Mouse (Mus musculus) ovary, postnatal 14 days (tissue): Measurements from ENCODE around the gene Sec11a.
"Not testable (repeated sequence)": the region's sequence is repeated elsewhere in the genome, so short reads cannot be mapped to it uniquely, and the experiment has no call there.

Source experiments
- DNase-seq: peaks from one replicate; pipeline ENCODE4 v3.0.0; 2022; ENCODE audit warnings: low spot score

The Sec11a gene

DNA sequence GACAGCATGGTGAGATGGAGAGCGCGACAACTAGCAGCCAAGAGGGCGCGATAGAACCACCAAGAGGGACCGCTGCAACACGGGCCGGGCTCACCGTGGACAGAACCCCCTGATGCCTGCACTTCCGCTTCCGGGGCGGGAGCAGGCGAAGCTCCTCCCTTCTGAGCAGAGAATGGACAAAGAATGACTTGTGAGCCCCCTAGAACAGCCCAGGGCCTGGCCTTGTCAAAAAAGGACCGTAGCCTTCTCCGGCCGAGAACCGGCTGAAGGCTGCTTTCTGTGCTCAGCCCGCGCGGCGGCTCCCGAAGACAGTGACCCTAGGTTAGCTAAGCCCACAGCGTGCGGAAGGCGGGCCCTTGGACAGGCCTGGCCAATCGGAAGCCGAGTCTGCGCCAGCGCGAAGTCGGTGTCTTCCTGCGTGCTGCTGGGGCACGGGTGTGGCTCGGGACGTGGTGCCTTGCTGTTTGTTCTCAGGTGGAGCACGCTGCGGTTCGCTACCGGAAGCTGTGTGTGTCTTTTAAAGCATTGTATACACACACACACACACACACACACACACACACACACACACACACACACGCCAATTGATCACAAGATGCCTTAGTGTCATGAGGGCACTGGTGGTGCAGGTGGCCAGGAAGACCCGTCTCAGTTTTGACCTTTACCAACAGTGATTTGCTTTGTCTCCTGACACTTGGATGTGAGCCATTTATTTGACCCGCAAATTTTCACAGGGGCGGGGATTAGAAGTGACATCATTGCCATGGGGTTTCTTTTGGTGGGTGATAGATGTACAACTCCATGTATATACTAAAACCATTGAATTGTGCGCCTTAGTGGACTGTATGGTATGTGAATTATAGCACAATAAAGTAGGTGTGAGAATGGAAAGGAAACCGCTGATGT, at the start of gene Sec11a:
Sec11a (minus strand) TSS at position 336 of the 906 bp plus-strand sequence.
- DNase-seq: peak; percentile 88

DNA sequence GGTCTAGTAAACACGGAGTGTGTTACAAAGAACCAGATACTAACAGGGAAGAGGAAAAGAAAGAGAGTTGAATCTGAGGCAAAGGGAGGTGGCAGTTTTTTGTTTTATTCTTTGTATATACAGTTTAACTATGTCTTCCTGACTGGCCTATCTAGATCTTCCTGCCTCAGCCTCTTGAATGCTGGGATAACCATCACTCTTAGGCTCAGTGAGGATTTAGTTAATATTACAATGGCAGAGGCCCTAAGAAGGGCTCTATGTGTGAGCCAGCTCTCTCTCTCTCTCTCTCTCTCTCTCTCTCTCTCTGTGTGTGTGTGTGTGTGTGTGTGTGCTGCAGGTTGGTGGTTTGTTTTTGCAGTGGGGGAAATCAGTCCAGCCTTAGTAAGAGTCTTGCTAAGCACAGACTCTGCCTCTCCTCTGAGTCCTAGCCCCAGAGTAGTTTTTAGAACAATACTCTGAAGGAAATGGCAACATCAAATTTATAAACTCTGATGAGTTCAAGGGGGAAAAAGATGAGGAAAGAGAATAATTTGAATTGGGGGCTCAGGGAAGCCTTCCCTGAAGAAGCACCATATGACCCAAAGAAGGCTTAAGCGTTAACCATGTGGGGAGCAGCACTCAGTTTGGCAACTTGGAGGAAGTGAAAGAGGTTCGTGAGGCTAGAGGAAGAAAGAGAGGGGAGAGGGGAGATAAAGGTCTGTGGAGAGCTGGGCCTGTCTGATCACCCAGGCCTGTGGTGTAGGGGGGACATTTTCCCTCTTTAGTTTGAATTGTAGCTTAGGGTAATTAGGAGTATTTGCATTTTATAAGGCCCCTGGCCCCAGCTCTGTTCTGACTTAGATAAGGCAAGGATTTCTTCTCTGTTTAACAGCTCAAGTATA, 47.9 kb upstream of the Sec11a start:
- no peak for DNase-seq

DNA sequence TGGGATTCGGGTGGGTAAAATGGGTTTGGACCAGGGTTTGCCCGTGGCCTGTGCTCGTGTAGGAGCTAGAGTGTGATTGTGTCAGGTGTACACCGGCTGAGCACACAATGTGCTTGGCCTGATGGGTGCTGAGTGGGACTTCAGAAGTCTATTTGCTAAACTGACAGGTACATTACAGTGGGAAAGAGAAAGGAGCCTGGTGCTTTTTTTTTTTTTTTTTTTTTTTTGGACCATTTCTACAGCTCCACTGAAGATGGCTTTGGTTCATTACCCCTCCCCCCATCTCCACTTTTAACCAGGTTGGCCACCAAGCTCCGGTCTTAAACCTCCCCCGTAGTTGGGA, 47.1 kb upstream of the Sec11a start:
- DNase-seq: no peak

DNA sequence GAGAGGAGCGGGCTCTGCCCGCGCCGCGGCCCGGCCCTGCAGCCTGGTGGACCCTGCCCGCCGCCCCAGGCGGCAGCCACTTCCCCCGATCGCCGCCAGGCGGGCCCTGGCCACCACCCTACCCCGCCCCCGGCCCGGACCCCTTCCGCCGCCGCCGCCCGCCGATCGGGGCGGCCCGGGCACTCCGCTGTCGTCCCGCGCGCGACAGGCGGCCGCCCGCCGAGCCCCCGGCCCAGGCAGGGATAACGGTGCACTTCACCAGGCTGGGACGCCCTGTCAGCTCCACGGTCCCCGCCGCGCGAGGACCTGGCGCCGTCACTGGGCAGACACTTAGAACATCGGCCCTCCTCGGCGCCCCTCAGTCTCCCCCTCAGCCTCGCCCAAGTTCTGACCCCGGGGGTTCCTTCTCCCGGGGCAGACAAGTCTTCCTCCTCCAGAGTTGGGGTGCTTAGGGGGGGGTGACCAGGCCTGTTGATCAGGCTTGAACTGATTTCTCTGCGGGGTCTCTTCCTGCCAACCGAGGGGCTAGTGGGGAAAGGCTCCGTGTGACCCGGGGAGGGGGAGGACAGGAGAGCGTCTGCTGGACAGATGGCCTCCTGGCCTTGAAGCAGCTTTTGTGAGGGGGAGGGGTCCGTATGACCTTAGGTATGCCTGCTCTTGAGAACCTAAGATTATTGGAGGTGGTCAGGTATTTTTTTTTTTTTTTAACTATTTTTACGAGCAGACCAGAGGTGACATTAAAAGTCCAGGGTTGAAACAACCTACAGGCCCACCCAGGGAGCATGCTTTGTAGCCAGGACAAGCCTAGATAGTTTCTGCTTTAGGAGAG, 46.5 kb upstream of the Sec11a start:
- DNase-seq: peak; percentile 21

DNA sequence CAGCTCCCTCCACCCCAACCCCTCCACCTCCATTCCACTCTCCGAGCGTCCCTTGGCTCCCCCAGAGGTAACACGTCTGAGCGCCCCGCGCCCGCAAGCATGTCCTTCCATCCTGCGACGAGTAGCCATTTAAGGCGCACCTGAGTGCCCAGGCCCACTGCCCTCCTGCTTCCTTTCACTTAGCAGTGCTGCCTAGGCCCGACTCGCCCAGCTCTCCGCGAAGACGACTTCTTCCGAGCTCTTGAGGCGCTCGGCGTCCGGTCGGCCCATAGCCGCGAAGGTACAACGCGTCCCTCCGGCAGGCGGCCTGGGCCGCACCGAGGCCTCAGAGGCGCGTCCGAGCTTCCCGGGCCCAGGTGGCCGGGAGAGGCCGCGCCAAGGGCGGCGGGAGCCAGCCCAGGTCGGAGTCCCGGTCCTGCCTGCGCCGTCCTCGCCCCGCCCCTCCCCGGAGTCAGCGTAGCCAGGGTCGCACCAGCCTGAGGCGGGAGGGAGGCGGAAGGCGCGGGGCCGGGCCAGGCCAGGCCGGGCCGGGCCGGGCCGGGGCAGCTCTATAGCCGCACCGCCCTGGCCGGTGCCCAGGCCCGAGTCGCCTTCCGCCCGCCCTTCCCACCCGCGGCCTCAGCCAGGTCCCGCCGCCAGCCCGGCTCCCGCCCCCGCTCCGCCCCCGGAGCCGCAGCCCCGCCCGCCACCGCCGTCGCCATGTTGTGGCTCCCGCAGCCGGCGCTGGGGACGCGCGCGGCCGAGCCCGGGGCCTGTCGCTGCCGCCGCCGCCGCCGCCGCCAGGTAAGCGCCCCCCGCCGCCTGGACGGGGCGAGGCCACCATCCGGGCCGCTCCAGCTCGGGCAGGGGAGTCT, 45.6 kb upstream of the Sec11a start, which contains the start of gene Zfp592:
Zfp592 (plus strand) TSS at position 702 of the 854 bp plus-strand sequence.
- DNase-seq: peak; percentile 75

DNA sequence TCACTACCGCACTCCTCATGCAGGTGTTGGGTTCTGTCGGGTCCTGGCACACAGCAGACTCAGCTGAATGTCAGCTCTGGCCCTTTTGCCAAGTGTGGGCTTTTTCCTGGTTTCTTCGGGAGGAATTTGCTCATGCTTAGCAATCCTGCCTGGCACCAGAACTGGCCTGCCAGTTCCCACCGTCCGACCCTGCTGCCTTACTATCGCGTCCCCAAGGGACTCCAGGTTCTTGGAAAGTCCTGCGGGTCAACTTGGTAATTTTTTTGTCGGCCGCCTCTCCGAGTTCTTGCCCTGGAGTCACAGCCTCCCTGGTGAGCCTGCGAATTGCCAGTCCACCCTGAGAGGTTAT, 45.0 kb upstream of the Sec11a start:
- peak; percentile 18 for DNase-seq

DNA sequence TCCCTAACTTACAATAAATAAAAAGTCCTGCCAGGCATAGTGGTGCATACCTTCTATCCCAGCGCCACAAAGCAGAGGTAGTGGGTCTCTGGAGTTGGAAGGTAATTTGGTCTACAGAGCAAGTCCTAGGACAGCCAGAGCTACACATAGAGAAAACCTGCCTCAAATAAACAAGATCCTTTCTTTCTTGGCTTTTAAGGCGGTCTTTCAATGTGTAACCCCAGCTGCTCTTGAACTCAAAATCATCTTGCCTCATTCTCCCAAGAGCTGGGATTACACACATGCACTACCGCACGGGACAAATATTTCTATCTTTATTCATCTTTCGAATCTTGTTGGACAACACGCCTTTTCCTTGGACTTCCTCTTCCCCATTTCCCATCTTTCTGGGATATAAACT, 44.5 kb upstream of the Sec11a start:
- DNase-seq: no peak

DNA sequence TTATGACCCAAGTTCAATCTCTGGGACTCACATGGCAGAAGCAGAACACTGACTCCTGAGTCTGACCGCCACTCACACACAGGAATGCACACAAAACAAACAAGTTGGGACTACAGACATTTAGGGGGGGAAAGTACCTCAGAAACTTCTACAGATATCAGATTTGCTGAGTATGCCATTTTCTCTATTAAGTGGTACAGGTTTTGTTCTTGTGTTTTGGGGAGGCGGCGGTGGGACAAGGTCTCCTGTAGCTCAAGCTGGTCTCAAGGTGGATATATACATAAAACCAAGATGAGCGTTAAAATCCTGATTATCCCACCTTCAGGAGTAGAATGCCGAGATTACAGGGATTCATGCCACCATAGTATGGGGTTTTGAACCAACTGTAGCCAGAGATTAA, 44.0 kb upstream of the Sec11a start:
- no peak for DNase-seq

DNA sequence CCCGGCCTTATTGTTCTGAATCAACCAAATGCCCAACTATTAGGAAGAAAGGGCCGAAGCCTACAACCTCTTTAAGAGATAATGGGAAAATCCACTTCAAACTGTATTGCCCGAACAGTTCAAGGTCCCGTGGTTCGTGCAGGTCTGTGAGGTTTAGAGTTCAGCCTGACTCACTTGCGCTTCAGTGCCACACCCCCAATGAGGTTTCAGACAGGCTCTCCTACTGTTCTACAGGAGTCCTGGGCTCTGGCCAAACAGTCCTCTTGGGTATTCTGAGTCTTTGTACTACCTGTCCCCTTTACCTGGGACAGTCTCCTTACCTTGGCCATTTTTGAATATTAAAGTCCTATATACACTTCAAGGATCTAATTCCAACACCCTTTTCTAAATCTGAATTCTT, 42.7 kb upstream of the Sec11a start:
- DNase-seq: no peak

DNA sequence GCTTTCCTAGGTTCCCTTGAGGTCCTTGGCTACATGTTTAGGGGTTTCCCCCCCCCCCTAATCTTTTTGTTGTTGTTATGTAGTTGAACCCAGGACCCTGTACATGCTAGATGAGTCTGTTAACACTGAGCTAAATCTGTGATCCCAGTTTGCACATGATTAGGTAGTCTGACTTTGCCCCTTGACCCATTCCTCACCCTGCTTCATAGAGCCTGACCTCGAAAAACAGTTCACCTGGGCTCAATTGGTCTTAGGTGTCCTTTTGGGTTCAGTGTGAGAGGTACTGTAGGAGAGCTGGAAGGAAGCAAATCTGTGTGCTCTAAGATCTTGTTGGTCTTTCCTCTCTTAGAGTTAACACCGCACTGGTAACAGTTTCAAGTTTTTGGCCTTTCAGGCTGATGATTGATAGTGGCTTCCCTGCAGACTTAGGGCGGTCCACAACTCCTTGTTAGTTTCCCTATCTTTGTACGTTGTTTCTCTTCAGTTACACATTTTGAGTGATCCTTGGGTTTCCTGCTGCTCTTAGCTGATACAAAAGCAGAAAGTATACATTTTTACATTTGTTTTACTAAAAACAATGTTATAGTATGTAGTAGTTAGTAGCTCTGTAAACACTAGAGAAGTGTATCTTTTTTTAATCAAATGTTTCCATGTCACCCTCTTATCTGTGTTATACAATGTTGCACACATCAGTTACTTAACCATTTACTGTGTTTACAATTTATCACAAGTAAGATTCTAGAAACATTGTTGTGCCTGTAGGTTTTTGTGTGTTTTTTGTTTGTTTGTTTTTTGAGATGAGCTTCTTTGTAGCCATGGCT, 40.4 kb upstream of the Sec11a start:
- DNase-seq: no peak

DNA sequence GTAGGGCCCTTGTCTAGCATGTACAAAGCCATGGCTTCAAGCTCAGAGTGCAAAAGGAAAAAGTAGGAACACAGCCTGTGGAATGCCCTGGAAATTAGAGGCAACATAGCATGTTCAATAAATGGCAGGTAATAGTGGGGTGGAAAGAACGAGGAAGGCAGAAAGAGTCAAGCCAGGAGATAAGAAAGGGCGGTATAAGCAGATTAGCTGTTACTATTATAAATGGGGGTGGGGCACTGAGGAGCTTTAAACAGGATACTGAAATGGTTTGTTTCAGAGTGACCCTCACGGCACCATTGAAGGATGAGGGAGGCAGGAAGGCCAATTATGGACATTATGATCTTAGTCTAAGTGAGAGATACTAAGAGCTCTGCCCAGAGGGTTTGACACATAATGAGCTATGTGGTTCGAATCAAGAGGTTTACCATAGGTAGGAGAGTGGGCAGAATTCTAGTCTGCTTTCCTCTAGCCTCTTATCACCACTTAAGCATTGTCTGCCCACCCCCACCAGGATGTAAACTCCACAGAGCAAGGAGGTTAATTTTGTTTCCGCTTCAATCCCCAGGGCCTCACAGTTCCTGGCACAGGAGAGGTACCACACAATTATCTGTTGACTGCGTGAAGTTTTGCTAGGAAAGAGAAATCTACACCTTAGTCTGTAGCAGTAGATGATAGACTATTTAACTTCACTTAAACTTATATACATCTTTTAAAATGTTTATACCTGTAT, 39.0 kb upstream of the Sec11a start:
- DNase-seq: no peak

DNA sequence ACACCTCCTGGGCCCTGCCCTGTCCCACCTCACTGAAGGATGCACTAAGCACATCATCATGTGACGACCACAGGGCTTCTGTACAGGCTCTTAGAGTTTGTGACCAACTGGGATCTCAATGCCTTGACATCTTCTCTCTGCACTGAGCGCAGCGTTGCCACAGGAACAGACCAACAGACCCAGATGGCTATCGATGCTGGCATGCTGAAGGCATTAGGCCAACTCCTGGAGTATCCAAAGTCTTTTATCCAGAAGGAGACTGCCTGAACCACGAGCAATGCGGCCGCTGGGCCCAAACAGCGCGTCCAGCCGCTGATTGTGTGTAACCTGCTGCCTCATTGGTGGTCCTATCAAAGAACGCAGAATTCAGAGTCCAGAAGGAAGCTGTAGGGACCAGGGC, 33.0 kb upstream of the Sec11a start:
- no peak for DNase-seq

DNA sequence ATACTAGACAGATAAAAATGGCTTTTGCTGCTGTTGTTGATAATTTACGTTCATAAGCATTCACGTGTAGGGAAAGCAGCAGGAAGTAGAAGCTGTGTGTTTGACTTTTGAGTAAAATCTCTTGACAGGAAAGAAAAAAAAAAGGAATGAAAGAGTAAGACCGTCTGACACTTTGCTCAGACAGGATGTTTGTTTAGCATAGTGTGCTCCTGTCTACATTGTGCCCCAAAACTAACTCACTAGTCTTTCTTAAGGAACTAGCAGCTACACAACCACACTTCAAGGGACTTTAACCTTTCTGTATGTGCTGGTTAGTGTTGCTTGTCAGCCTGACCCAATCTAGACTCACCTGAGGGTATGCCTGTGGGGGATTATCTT, 26.0 kb upstream of the Sec11a start:
- DNase-seq: not testable (repeated sequence)

DNA sequence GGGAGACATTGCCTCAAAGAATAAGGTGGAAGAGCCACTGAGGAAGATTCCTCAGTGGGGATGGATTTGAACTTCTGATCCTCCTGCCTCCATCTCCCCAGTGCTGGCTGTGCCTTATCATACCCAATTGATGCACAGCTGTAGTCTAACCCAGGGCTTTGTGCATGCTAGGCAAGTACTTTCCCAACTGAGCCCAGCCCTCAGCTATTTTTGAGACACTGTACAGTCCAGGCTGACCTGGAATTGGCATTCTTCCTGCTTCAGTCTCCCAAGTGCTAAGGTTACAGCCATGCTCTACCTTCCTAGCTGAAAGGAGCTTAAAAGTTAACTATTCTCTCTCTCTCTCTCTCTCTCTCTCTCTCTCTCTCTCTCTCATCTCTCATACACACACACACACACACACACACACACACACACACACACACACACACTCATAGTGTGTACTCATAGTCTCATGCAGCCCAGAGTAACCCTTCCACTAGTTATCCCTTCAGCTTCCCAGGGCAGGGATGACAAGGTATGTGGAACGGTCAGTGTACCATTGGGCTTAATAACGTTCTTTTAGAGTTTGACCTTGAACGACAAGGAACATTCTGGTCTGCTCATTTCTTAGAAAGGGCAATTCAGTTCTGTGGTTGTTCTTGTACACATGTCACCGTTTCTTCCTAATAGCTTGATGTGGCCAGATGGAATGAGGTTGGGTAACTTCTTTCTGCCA, 25.5 kb upstream of the Sec11a start:
- not testable (repeated sequence) for DNase-seq

DNA sequence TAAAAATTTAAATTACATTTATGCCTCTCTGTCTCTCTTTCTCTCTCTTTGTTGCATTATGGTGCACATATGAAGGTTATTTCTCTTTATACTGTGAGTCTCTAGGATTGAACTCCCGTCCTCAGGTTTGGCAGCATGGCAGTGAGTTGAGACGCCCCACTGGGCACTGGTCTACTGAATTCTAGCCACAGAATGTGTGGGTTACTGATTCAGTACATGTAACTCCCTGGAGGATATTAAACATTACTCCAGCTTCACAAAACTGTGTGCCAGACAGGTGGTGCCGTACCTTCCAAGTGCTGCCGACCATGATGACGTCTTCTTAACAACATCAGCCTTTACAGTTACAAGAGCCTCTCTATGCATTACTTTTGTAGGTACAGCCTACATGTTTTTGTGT, 24.5 kb upstream of the Sec11a start:
- no peak for DNase-seq

DNA sequence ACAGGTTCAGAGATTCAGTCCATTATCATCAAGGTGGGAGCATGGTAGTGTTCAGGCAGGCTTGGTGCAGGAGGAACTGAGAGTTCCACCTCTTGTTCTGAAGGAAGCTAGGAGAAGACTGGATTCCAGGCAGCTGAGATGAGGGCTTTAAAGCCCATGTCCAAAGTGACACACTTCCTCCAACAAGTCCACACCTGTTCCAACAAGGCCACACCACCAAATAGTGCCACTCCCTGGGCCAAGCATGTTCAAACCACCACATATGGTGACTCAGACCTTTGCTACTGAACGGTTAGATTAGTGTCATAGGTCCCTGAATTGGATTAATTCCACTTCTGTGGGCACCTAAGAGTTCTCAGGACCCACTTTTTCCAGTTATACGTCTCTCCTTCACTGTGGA, 23.8 kb upstream of the Sec11a start:
- no peak for DNase-seq

DNA sequence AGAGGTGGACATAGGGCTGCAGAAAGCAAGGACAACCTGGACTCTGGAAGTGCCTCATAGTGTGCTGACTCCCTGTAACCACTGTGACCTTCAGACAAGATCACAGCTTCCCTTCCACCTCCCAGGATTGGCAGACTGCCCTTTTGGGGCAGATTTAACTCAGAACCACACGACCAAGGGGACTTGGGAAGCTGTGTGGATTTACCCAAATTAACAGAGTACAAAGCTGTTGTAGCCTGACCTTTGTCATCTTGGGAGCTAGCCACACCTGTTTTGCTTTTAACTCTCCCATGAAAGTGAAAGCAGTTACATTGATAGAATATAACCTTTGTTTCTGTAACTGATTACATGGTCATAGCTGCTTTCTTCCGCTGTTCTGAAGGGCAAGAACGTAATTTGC, 23.3 kb upstream of the Sec11a start:
- DNase-seq: no peak

DNA sequence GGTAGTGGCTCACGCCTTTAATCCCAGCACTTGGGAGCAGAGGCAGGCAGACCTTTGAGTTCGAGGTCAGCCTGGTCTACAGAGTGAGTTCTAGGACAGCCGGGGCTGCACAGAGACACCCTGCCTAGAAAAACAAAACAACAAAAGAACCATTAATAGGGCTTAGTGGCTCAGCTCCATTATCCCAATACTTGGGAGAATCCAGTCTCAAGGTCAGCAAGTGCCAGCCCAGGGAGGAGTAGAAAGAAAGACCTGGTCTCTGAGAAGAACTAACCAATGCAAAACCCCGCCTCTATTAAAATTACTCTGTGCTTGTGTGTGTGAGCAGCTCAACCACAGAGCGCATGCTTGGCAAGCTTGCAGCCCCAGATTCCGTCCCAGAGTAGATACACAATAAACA, 15.2 kb upstream of the Sec11a start:
- no peak for DNase-seq

DNA sequence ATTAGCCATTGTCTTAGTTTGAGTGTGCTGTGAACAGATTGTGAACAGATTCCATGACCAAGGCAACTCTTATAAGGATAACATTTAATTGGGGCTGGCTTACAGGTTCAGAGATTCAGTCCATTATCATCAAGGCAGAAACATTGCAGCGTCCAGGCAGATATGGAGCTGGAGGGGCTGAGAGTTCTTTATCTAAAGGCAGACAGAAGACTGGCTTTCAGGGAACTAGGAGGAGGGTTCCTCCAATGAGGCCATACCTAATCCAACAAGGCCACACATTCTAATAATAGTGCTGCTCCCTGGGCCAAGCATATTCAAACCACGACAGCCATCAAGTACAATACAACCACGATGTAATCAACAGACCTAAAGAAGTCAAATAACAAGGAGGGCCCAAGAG, 11.4 kb upstream of the Sec11a start:
- no peak for DNase-seq
